Mouse (Mus musculus): ENCODE data around the gene Cavin4.
"Not testable (repeated sequence)": the region's sequence is repeated elsewhere in the genome, so short reads cannot be mapped to it uniquely, and the experiment has no call there.

The Cavin4 gene

GRCm38 (mm10) chr4:48672915-48673314 lies 9.6 kb downstream of the Cavin4 start:
- DNase-seq (ENCODE audit: low read depth, low spot score) = no peak

GRCm38 (mm10) chr4:48674412-48674811 lies 11.1 kb downstream of the Cavin4 start:
- no peak for DNase-seq (ENCODE audit: low read depth, low spot score)

GRCm38 (mm10) chr4:48676570-48677185 lies 13.4 kb downstream of the Cavin4 start:
- DNase-seq (ENCODE audit: low read depth, low spot score) = peak; percentile 30

GRCm38 (mm10) chr4:48677276-48677675 lies 14.0 kb downstream of the Cavin4 start:
- DNase-seq (ENCODE audit: low read depth, low spot score) = no peak

GRCm38 (mm10) chr4:48677812-48678211 lies 14.5 kb downstream of the Cavin4 start:
- DNase-seq (ENCODE audit: low read depth, low spot score) = peak; percentile 63

GRCm38 (mm10) chr4:48678793-48679192 lies 15.5 kb downstream of the Cavin4 start:
- no peak for DNase-seq (ENCODE audit: low read depth, low spot score)

- DNase-seq (ENCODE audit: low read depth, low spot score) = peak; percentile 33
Observed at GRCm38 (mm10) chr4:48679728-48680127, 16.4 kb downstream of the Cavin4 start.

- DNase-seq (ENCODE audit: low read depth, low spot score) = peak; percentile 55
Observed at GRCm38 (mm10) chr4:48680214-48680613, 16.9 kb downstream of the Cavin4 start.

- DNase-seq (ENCODE audit: low read depth, low spot score) = peak; percentile 81
Observed at GRCm38 (mm10) chr4:48680648-48681343, 17.5 kb downstream of the Cavin4 start.

- DNase-seq (ENCODE audit: low read depth, low spot score) = no peak
Observed at GRCm38 (mm10) chr4:48683126-48683525, 19.8 kb downstream of the Cavin4 start.

GRCm38 (mm10) chr4:48683633-48684209 lies 20.4 kb downstream of the Cavin4 start:
- DNase-seq (ENCODE audit: low read depth, low spot score) = not testable (repeated sequence)

GRCm38 (mm10) chr4:48684593-48685187 lies 21.4 kb downstream of the Cavin4 start:
- no peak for DNase-seq (ENCODE audit: low read depth, low spot score)

- no peak for DNase-seq (ENCODE audit: low read depth, low spot score)
Observed at GRCm38 (mm10) chr4:48688148-48688547, 24.8 kb downstream of the Cavin4 start.

GRCm38 (mm10) chr4:48690640-48691039 lies 27.3 kb downstream of the Cavin4 start:
- peak; percentile 75 for DNase-seq (ENCODE audit: low read depth, low spot score)

- DNase-seq (ENCODE audit: low read depth, low spot score) = peak; percentile 88
Observed at GRCm38 (mm10) chr4:48691793-48692437, 28.6 kb downstream of the Cavin4 start.

GRCm38 (mm10) chr4:48692736-48693292 lies 29.5 kb downstream of the Cavin4 start:
- DNase-seq (ENCODE audit: low read depth, low spot score) = no peak

GRCm38 (mm10) chr4:48696706-48697105 lies 33.4 kb downstream of the Cavin4 start:
- no peak for DNase-seq (ENCODE audit: low read depth, low spot score)

GRCm38 (mm10) chr4:48697302-48697701 lies 34.0 kb downstream of the Cavin4 start:
- peak; percentile 79 for DNase-seq (ENCODE audit: low read depth, low spot score)

- DNase-seq (ENCODE audit: low read depth, low spot score) = no peak
Observed at GRCm38 (mm10) chr4:48715865-48716650, 52.7 kb downstream of the Cavin4 start.

- no peak for DNase-seq (ENCODE audit: low read depth, low spot score)
Observed at GRCm38 (mm10) chr4:48716817-48717216, 53.5 kb downstream of the Cavin4 start.

All from R1 (cell line).